Mouse (Mus musculus): Measurements from ENCODE around the gene Ccdc91.

GRCm38 (mm10) chr6:147646401-147646968 is 170.9 kb downstream of the Ccdc91 start:
- TF ChIP-seq CTCF (IDR thresholded peaks at IDR 0.05; ENCODE audit: control insufficient read depth, insufficient read depth, insufficient replicate concordance, low read depth, low read length): no peak
- no peak for TF ChIP-seq POLR2A (IDR thresholded peaks at IDR 0.05; ENCODE audit: control insufficient read depth, low read depth, low read length)
